Mouse (Mus musculus): ENCODE data around the gene Jkamp.

DNA sequence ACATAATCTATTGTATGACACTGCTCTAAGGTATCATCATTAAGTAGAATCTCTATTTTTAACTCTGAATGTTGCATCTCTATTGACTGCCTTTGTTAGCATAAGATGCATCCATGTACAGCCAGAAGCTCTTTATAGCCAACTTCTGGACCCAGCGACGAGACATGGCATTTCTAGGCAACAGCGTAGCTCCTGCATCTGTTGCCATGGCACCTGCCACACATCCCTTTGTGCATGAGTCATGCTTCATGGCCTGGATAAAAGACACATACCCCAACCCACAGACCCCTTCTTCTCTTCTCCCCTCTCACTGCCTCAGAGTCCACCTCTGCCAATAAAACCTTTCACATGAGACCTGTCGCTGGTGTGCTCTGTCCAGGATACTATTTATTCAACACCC, 65.4 kb downstream of the Jkamp start:
- TF ChIP-seq CTCF (IDR thresholded peaks at IDR 0.05; ENCODE audit: control insufficient read depth, insufficient read depth, low read length) (no peak), POLR2A (IDR thresholded peaks at IDR 0.05; ENCODE audit: borderline replicate concordance, control insufficient read depth, low read depth, low read length) (no peak)
